Mouse (Mus musculus) G1E (cell line): Measurements from ENCODE around the gene Ttyh1. TPM values are rescaled to one million over a fixed set of nuclear protein-coding genes. Genes with fewer than 3 reads are reported as not detected.

ENCODE experiments used
- ATAC-seq: 2 replicates; pipeline ENCODE4 v1.8.0; 2016; ENCODE audit warnings: mild to moderate bottlenecking; ENCODE audit not compliant: insufficient number of reproducible peaks, poor library complexity, low FRiP score, severe bottlenecking; ENCODE audit errors: extremely low read depth
- DNase-seq: peaks from one replicate; pipeline ENCODE4 v3.0.0; 2012; ENCODE audit warnings: low spot score
- H3K27me3 ChIP-seq: 2 replicates; pipeline ENCODE4 v1.6.1; 2012; ENCODE audit warnings: mild to moderate bottlenecking, low read length, inconsistent platforms; ENCODE audit not compliant: insufficient read depth
- H3K36me3 ChIP-seq: replicated peaks from 2 replicates; pipeline ENCODE3; 2012; ENCODE audit warnings: mild to moderate bottlenecking, inconsistent platforms
- H3K4me1 ChIP-seq: 2 replicates; pipeline ENCODE4 v1.6.1; 2012; ENCODE audit warnings: low read depth, low read length, inconsistent platforms, mixed read lengths; ENCODE audit not compliant: insufficient read depth
- H3K4me3 ChIP-seq: 2 replicates; pipeline ENCODE4 v1.5.1; 2012; ENCODE audit warnings: low read depth, mild to moderate bottlenecking, inconsistent platforms, low read length, moderate library complexity, mixed read lengths
- H3K9me3 ChIP-seq: replicated peaks from 2 replicates; pipeline ENCODE4 v1.6.1; 2012; ENCODE audit warnings: inconsistent platforms
- CTCF ChIP-seq: IDR thresholded peaks from 2 replicates; pipeline ENCODE4 v1.5.1; 2012; ENCODE audit warnings: low read depth, low read length, inconsistent platforms, mixed read lengths
- GATA1 ChIP-seq: IDR thresholded peaks from 2 replicates; pipeline ENCODE4 v1.6.1; 2012; ENCODE audit warnings: borderline replicate concordance, low read length, inconsistent platforms, mixed read lengths
- GATA2 ChIP-seq: IDR thresholded peaks from 2 replicates; pipeline ENCODE4 v1.6.1; 2012; ENCODE audit warnings: low read depth, low read length, inconsistent platforms, borderline replicate concordance
- POLR2AphosphoS5 ChIP-seq: IDR thresholded peaks from 2 replicates; pipeline ENCODE4 v1.6.1; 2012; ENCODE audit warnings: low read depth, low read length, inconsistent platforms; ENCODE audit not compliant: insufficient replicate concordance
- TAL1 ChIP-seq: conservative IDR thresholded peaks from 2 replicates; pipeline ENCODE4 v1.6.1; 2012; ENCODE audit warnings: low read depth, low read length, inconsistent platforms, mixed read lengths
- polyA plus RNA-seq: library from polyadenylated mRNA; stranded (reverse); fragments of >175 nt; gene quantifications from 2 replicates; pipeline ENCODE4 v1.2.3, GENCODE M21; 2012
- total RNA-seq, 2 experiments: library from RNA; stranded (forward) in 1 of 2; stranded (reverse) in 1 of 2; fragments of 200-1000 nt in 1 of 2; fragments of >200 nt in 1 of 2; fragmentation: Nextera tagmentation in 1 of 2; gene quantifications; 2 replicates each; pipeline ENCODE4 v1.2.3; 2014 to 2017

Gene Ttyh1
- total and polyA plus RNA-seq, 3 experiments = 0.11 TPM; not detected in 2

GRCm38 (mm10) chr7:4138181-4138580 is 19.0 kb downstream of the Ttyh1 start:
- peaks cover 63% of the 10 kb centered on the region for H3K4me1 ChIP-seq
- TF ChIP-seq GATA2 (no peak), GATA1 (no peak), CTCF (no peak), TAL1 (no peak), POLR2AphosphoS5 (no peak)
- no peak for DNase-seq
- peak overlapping the region; percentile 81; the same call in 1 of the 2 replicates for H3K4me3 ChIP-seq
- H3K36me3 ChIP-seq = peaks cover 74% of the 10 kb centered on the region
- no peak for ATAC-seq
- H3K9me3 ChIP-seq = no peaks in the 10 kb centered on the region
- no peaks in the 10 kb centered on the region for H3K27me3 ChIP-seq

- no peak for ATAC-seq
- H3K27me3 ChIP-seq = no peaks in the 10 kb centered on the region
- peaks cover 63% of the 10 kb centered on the region for H3K4me1 ChIP-seq
- peak overlapping the region; percentile 25; the same call in 1 of the 2 replicates for H3K4me3 ChIP-seq
- TF ChIP-seq TAL1 (no peak), GATA1 (no peak), CTCF (no peak), POLR2AphosphoS5 (no peak), GATA2 (no peak)
- DNase-seq = no peak
- peaks cover 74% of the 10 kb centered on the region for H3K36me3 ChIP-seq
- no peaks in the 10 kb centered on the region for H3K9me3 ChIP-seq
These were observed 19.5 kb downstream of the Ttyh1 start for GRCm38 (mm10) chr7:4138671-4139070.

- ATAC-seq = no peak
- Histone ChIP-seq H3K27me3 (no peaks in the 10 kb centered on the region), H3K4me1 (peaks cover 63% of the 10 kb centered on the region), H3K4me3 (no peak overlapping the region; the same call in 1 of the 2 replicates), H3K9me3 (no peaks in the 10 kb centered on the region), H3K36me3 (peaks cover 74% of the 10 kb centered on the region)
- DNase-seq = no peak
- no peak for TF ChIP-seq POLR2AphosphoS5
- no peak for TF ChIP-seq TAL1
- no peak for TF ChIP-seq CTCF
- TF ChIP-seq GATA1 = no peak
- TF ChIP-seq GATA2 = no peak
These were observed 20.2 kb downstream of the Ttyh1 start for GRCm38 (mm10) chr7:4139391-4139790.

GRCm38 (mm10) chr7:4141648-4142325 is 22.6 kb downstream of the Ttyh1 start:
- ATAC-seq = no peak
- Histone ChIP-seq H3K36me3 (peaks cover 94% of the 10 kb centered on the region), H3K4me1 (peaks cover 75% of the 10 kb centered on the region), H3K4me3 (no peak overlapping the region), H3K27me3 (no peaks in the 10 kb centered on the region), H3K9me3 (no peaks in the 10 kb centered on the region)
- TF ChIP-seq POLR2AphosphoS5 (no peak), TAL1 (no peak), GATA2 (no peak), CTCF (no peak), GATA1 (no peak)
- DNase-seq = no peak

GRCm38 (mm10) chr7:4142796-4143445 is 23.7 kb downstream of the Ttyh1 start:
- Histone ChIP-seq H3K4me3 (no peak overlapping the region), H3K9me3 (no peaks in the 10 kb centered on the region), H3K27me3 (no peaks in the 10 kb centered on the region), H3K4me1 (peaks cover 81% of the 10 kb centered on the region), H3K36me3 (peaks cover 100% of the 10 kb centered on the region)
- no peak for ATAC-seq
- TF ChIP-seq POLR2AphosphoS5 (no peak), GATA1 (no peak), CTCF (no peak), TAL1 (no peak), GATA2 (no peak)
- no peak for DNase-seq

- H3K4me3 ChIP-seq = no peak overlapping the region; the same call in 1 of the 2 replicates
- ATAC-seq = no peak
- peaks cover 81% of the 10 kb centered on the region for H3K4me1 ChIP-seq
- no peak for DNase-seq
- TF ChIP-seq GATA2 (no peak), CTCF (no peak), TAL1 (no peak), GATA1 (no peak), POLR2AphosphoS5 (no peak)
- no peaks in the 10 kb centered on the region for H3K27me3 ChIP-seq
- no peaks in the 10 kb centered on the region for H3K9me3 ChIP-seq
- H3K36me3 ChIP-seq = peaks cover 100% of the 10 kb centered on the region
These were observed 24.3 kb downstream of the Ttyh1 start for GRCm38 (mm10) chr7:4143506-4143905.
